Mouse (Mus musculus) testis, adult 2 months (tissue): ENCODE data around the gene Plin5.

Experiments
- CTCF ChIP-seq: fragments of 200-500 bp; IDR thresholded peaks from 2 replicates; pipeline ENCODE4 v1.5.1; 2012; ENCODE audit warnings: low read depth, mild to moderate bottlenecking, inconsistent platforms, low read length, moderate library complexity; ENCODE audit not compliant: control insufficient read depth, insufficient read depth, insufficient replicate concordance
- POLR2A ChIP-seq: fragments of 200-500 bp; IDR thresholded peaks from 2 replicates; pipeline ENCODE4 v1.6.1; 2012; ENCODE audit warnings: low read depth, mild to moderate bottlenecking, inconsistent platforms, low read length, moderate library complexity; ENCODE audit not compliant: control insufficient read depth

DNA sequence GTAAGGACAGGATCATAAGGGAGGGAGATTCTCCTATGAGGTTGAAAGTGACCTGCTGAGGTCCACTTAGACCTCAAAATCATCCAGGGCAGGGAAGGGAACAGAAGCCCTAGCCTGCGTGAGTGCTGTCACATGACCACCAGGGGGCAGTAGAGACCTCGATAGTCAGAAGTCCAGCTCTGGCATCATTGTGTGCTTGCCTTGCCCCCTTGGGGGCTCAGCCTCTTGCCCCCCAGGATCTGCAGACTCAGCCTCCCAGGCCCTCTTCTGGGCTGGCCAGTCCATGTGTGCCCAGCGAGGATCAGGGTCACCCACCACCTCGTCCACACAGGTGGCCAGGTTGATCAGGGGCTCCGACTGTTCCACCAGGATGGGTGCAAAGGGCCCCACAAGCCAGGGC, 5.5 kb downstream of the Plin5 start:
- peak; percentile 85 for TF ChIP-seq CTCF
- no peak for TF ChIP-seq POLR2A
